Mouse (Mus musculus): ENCODE measurements around the gene Commd1.

Commd1 gene

DNA sequence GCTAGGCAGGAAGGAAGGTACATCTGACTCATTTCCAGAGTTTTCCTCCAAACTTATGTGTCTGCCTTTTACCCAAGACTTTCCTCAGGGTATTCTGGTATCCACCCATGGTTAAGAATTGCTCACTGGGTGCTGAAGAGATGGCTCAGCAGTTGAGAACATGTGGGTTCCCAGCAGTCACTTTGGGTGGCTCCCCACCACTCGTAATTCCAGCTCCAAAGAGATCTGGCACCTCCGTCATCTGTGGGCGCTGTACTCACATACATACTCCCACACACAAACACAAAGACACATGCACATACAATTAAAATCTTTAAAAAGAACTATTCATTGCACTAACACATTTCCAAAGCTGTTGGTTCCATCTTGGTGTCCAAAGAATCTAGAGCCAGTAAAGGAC, 93.0 kb downstream of the Commd1 start:
- no peak for DNase-seq (ENCODE audit: extremely low spot score)

DNA sequence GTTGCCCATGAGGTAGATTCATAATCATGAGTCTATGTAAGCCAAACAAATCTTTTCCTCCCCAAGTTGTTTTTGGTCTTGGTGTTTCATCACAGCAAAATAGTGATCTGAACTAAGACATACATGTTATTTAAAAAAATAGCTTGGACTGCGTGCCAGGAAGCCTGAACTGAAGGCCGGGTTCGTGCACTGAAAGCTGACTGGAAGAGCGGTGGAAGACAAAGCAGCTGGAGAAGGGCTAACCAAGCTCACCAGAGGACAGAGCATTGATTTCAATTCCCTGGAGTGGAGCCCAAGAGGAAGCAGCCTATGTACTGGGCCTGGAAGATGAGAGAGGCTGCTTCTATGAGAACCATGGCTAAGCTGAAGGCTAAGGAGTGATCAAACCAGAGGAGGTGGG, 95.2 kb downstream of the Commd1 start:
- no peak for DNase-seq (ENCODE audit: extremely low spot score)

DNA sequence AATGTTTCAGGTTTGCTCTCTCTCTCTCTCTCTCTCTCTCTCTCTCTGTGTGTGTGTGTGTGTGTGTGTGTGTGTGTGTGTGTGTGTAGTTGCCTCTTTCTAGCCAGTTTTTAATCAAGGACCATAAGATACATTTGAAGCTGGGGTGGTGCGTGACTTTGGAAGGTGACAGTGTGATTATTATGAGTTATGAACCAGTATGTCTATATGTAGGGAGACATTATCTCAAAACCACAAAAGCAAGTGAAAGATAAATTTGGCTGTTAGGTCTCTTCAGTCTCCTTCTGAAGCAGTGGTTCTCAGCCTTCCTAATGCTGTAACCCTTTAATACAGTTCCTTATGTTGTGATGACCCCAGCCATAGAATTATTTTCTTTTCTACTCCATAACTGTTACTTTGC, 96.8 kb downstream of the Commd1 start:
- no peak for DNase-seq (ENCODE audit: extremely low spot score)

DNA sequence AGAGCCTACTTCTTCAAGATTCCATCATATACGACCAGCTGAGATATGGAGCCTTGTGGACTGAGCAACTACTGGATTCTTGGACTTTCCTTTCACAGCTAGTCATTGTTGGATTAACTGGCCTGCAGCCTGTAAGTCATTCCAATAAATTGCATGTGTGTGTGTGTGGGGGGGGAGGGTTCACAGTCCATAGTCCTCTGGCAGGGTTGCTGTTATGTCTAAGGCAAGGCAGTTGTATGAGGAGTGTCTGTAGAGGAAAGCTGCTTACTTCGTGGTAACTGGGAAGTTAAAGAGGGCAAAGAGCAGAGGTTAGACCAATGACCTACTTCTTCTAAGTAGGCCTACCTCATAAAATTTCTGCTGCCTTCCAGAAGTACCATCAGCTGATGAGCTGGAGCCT, 98.5 kb downstream of the Commd1 start:
- no peak for DNase-seq (ENCODE audit: extremely low spot score)

DNA sequence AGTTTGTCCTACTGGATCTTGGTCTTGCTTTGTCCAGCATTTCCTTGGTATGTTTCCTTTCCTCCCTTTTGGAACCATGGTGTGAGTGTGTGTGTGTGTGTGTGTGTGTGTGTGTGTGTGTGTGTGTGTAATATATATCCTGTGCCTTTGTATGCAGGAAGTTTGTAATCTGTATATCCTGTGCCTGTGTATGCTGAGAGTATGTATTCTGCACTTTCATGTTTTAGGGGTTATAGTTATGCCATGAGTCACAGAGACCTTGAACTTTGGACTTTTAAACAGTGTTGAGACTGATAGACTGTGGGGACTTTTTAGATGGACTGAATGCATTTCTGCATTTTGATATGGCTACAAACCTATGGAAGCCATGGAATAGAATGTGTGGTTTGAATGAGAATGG, 99.3 kb downstream of the Commd1 start:
- no peak for DNase-seq (ENCODE audit: extremely low spot score)

DNA sequence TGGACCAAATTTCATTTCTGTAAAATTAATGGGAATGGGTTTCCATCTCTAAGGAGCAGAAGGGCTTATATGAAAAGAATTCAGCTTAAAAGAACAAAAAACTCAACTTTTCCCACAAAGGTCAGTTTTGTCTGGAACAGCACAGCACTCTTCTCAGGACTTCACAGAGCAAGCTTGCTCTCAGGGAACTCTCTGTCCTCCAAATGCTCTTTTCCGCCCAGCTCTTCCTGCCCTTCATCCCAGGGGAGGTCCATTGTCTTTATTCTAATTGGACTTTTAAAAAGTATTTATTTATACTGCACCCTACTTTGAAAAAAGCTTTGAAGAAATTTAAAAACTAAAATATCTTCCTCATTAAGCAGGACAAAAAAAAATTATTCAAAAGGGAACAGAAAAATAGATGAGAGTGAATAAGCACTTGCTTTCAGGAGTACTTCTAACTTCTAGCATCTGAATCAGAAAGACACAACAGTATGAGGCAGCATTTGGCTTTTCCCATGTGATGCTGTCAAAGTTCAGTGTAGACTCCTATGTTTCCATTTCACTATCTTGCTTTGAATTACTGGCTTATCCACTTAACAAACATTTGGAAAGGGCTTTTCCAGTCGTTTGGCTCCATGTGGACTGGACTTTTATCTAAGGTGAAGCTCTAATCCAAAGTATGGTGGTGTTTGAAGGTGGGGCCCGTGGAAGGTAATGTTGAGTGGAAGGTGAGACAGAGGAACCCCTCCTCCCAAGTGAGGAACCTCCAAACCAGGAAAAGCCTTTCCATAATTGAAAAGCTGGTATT, 101.6 kb downstream of the Commd1 start:
- no peak for DNase-seq (ENCODE audit: extremely low spot score)

DNA sequence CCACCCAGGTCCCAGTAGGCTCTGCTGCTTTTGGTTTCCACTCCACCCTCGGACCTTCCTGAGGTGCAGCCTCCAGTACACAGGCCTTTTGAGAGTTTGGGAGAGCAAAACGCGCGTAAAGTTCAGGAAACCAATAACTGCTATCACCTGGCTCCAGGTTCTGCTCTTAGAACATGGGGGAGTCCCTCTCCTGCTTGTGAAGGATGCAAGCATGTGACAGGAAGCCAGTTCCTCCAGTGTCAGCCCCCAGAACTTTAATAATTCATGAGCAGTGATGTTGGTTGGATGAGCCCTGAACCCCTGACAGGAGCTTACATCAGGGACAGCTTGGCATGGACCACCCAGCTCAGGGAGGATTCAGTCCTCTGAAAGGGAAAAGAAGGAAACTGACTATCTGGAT, 102.5 kb downstream of the Commd1 start:
- no peak for DNase-seq (ENCODE audit: extremely low spot score)

DNA sequence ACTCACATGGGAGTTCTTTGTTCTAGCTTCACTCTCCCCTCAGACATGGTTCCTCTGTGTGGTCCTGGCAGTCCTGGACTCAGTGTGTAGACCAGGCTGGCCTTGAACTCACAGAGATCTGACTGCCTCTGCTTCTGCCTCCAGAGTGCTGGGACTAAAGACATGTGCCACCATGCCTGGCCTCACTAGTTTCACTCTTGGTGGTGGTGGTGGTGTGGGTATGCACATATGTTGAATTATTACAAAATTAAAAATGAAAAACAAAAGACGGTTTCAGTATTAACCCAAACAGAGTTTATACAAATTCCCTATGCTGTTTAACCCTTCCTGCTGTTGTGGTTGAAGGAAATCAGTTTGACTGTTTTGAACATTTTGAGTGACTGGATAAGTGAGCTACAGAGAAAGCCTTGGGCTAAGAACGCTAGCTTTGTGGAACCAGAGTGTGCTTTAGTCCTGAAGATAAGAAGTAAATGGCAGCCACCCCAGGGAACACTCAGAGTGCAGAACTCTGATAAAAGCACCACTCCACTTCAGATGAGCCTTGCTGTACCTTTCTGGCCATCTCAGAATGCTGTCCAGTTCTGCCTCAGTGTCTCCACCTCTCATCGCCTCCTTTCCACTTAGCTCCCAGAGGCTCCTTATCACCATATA, 105.4 kb downstream of the Commd1 start:
- DNase-seq (ENCODE audit: extremely low spot score): no peak

DNA sequence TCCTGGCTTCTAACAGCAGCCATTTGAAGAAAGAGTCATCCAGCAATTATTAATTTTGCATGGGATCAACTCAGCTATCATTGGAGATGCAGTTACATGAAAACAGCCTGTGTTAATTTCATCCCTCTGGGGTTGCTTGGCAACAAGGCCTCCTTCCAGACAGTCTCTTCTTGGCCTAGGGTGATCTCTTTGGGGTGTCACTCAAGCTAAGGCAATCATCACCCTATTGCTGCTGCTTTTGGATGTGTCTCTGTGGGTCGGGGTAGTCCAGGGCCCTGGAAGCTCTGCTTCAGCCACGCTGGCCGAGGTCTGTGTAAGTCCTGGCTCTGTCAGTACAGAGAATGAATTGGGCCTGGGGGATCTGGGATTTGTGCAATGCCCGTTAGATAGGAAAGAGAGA, 106.9 kb downstream of the Commd1 start:
- DNase-seq (ENCODE audit: extremely low spot score): no peak

DNA sequence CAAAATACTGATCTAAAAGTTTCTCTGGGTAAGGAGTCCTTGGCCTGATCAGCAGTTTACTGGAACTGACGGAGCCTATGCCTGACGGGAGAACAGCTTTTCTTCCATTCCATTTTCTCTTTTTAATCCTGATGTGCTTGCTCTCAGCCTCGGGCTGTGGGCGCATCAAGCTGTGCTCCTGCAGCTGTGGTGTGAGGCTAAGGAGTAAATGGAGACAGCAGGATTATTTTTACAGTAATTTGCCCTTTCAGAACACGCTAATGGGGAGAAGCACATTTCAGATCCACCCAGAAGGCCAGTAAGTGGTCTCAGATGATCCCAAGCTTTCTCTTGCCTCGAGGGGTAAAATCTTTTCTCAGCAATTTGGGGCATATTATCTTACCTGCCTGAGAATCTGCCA, 107.4 kb downstream of the Commd1 start:
- DNase-seq (ENCODE audit: extremely low spot score): no peak

DNA sequence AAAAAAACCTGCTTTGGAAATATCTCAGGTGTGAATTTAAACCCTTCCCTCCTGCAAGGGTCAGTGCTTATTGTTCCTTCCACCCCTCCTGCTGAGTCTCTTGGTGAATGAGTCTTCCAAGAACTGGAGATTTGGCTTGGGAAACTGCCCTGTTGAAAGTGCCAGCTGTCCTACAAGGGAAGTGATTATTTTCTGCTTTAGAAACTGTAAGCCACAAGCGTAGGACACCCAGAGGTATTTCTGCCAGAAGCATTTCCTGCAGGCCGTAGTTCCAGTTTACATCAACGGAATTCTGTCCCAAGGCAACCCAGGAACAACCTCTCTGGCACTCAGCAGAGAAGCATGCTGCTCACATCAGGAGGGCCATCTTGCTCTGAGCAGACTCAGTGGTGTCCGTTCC, 108.8 kb downstream of the Commd1 start:
- no peak for DNase-seq (ENCODE audit: extremely low spot score)

DNA sequence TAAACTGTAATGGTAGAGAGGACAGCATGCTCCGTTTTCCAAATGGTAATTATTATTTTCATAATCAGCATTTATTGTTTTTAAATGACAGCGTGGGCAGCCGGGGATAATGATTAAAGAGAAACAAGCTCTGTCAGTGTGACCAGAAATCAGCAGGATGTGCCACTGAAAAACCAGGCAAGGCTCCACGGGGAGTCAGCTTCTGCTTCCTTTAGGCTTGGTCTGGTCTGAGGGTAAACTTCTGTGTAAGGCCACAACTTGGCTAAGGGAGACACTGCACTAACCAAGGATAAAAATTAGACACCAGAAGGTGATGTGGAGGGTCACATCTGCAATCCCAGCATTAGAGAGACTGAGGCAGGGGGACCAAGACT, 109.9 kb downstream of the Commd1 start:
- DNase-seq (ENCODE audit: extremely low spot score): no peak

DNA sequence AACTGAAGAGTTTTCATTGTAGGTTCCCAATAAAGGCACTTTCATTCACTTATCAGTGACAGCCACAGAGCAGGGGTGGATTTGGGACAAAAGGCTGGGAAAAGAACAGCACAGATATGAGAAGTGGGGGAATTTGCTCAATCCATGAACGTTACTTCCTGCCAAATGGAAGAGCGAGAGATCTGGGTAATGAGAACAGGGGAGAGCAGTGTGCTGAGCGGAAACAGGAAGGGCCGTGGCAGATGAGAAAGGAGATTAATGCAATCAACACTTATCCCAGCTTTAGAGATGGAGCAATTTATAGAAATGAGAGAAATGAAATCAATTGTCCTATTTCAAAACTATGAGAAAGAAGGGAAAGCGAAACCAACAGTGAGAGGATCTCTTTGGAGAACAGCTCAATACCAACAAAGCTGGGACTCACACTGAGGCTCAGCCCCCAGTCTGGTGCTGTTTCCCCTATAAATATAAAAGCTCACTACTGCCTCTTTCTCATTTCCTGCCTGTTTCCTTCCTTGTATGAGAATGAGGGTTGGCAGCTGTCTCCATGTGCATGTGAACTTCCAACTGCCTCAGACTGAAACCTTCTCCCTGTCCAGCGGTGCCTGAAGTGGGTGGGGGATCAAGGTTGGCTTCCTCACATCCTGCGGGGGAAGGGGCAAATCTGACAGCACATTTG, 110.4 kb downstream of the Commd1 start:
- DNase-seq (ENCODE audit: extremely low spot score): no peak

DNA sequence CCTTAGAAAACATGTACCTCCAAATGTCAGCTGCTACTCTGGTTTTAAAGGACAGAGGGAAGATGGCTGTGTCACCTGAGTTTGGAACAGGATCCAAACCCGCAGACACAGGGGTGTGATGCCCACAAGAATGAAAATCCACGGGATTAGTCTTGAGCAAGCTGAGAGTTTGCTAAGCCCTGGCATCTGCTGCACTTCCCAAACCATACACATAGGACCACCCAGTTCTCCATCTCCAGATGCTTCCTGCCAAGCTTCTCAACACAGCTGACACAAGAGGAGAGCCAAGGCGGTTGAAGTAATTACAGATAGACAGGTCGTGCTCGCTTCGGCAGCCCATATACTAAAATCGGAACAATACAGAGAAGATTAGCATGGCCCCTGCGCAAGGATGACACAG, 113.6 kb downstream of the Commd1 start:
- no peak for DNase-seq (ENCODE audit: extremely low spot score)

DNA sequence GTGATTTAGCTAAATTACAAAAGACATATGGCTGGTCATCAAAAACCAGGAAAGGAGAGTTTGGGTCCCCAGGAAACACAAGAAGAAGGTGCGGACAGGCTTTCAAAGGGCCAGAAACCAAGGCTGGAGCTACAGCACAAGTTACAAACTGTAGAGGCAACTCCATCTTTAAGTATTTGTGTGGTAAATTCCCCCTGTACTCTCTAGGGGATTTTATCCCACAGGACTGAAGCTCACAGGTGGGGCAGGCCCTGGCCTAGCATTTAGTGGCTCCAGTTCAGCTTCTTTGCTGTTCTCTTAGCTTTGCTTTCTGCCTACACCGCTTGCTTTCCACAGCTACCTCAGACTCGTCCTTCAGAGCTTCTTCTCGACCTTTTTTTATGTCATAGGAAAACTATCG, 114.5 kb downstream of the Commd1 start:
- no peak for DNase-seq (ENCODE audit: extremely low spot score)

DNA sequence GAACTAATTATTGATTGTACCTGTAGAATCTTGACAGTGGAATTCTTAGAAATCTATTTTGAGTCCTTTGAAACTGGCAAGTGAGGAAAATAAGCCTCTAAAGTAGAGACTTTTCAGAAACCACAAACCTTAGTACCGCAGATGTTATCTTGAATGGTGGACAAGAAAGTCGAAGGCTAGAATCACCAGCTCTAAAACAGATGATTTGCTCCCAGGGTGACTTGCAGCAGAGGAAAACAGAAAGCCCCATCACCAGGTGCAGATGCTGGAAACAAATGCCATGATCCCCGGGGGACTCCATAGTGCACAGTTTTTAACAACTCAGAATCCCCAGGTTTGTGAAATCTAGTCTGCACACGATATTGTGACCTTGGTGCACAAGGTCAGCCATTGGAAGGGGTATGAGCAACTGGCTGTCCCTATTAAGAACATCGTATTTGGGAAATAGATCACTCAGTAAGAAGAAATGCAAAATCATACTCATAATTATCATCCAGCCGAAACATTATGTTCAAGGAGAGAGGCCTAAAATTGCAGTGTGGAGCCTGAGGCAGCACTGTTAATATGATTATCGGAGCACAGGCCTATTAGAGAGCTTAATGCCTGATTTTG, 116.4 kb downstream of the Commd1 start:
- no peak for DNase-seq (ENCODE audit: extremely low spot score)

DNA sequence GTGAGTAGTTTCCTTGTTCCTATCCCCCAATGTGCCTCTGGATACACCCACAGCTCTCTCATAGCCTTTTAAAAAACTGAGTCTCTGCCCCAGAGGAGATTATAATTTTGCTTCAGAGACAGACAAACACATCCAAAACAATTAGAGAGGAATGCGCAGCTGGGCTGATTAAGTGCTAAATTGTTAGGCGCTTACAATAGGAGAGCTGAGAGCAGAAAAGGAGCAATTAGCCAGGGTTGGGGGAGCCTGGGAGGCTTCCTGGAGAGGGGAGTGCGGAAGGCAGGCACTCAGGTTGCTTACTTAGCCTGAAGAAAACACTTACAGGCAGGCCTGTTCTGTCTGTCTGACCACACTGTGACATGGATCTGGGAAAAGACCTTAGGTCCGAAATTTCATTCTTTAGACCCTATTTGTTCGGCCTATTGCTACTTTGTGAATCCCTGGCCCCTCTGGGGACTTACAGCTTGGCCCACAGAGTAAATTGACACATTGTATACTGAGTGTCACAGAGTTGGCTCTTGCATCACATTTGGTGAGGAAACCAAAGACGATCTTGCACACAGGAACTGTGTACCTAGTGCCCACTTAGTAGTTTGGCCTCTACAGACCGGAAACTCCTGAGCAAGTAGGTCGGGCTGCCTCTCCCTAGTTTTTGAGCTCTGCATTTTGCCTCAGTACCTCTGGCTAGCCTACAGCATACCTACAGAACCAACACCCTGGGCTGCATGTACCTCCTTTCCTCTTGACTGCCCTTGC, 117.7 kb downstream of the Commd1 start:
- no peak for DNase-seq (ENCODE audit: extremely low spot score)

DNA sequence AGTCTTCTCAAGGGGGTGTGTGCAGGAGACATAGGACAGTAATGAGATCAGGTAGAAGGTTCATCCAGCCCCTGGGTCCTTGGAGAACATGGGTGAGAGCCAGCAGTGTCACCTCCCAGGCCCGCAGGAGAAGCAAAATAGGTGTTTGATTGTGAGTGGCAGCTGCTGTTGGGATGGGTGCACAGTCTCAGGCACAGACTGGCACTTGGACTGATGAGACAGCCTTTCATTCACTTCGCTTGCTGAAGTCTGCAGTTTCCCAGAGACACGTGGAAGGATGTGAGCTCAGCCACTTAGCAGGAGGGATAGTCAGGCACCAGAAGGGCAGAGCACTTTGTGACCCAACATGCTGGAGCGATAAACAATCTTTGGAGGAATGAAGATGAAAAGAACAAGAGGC, 118.6 kb downstream of the Commd1 start:
- DNase-seq (ENCODE audit: extremely low spot score): no peak

DNA sequence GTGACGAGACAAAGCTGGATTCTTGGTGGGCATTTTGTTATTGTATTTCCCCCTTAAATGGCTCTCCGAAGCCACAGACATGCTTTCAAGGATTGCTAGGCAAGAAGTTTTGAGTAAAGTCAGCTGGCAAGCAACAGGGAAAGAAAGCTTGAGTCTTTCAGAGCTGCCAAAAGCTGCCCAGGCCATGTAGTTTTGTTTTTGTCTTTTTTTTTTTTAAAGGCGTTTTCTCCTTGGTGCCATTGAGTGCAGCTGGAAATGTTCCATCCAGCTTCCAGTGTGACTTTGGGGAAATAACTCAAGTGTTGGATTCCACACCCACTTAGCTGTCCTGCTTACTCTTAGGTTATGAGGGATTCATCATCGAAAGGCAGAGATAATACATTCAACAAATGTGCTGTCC, 120.9 kb downstream of the Commd1 start:
- DNase-seq (ENCODE audit: extremely low spot score): no peak

DNA sequence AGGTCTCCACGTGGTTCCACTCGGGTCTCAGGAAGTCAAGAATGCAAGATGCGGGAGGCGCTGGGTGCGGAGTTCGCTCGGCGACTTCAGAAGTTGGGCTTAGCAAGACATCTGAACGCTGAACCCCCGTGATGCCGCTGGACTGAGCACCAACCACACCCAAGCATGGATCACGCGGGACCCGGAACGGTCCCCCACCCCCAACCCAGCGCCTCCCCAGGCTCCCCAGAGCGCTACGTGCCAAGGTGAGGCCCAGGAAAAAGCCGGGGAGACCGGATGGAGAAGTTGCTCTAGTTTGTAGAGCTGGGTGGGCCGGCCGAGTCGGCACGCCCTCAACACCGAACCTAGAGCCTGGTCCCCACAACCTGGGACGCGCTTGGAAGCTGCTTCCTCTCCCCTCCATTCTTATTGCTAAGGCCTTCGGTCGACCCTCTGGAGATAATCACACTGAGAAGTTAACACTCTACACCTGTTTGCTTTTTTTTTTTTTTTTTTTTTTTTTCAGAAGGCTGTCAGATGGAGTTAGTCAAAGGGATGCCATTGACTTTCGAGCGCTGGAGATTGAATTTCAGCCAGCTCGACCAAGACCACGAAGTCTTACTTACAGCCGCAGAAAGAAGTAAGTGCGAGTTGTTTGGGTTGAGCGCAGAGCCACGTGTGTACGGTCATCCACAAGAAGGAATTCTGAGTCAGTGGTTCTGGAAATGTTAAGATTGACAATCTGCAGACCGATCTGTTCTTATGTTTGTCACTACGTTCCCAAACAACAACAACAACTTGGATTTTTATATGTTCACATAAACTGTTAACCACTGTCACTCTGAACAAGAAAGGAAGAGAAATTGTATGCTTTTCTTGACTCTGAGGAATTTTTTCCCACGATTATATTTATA, 121.6 kb downstream of the Commd1 start, which contains the start of gene B3gnt2:
Gene B3gnt2 (minus strand): TSS at position 627 of the 893 bp plus-strand sequence.
- no peak for DNase-seq (ENCODE audit: extremely low spot score)
